Mouse (Mus musculus) hindbrain, embryonic 11.5 days (tissue): ENCODE measurements around the gene Prkca. TPM values are rescaled to one million over a fixed set of nuclear protein-coding genes. Genes with fewer than 3 reads are reported as not detected.

Experiments
- ATAC-seq: fragments of 200-750 bp; cut with Nextera tagmentation; 2 replicates; pipeline ENCODE4 v1.8.0; 2017; ENCODE audit warnings: mild to moderate bottlenecking, moderate TSS enrichment, moderate library complexity; ENCODE audit not compliant: low FRiP score
- DNase-seq: peaks from one replicate; pipeline ENCODE4 v3.0.0-alpha.2; 2015; ENCODE audit warnings: low spot score
- H3K27ac ChIP-seq: fragments of 300-500 bp; sonication (generic); 2 replicates; pipeline ENCODE4 v1.5.1; 2014; ENCODE audit warnings: mild to moderate bottlenecking, low read depth, low read length
- H3K27me3 ChIP-seq: fragments of 300-500 bp; sonication (generic); 2 replicates; pipeline ENCODE4 v1.6.1; 2014; ENCODE audit warnings: mild to moderate bottlenecking, low read length, moderate library complexity, mixed read lengths; ENCODE audit not compliant: control insufficient read depth, insufficient read depth
- H3K36me3 ChIP-seq: fragments of 300-500 bp; sonication (generic); 2 replicates; pipeline ENCODE4 v1.6.1; 2014; ENCODE audit warnings: mild to moderate bottlenecking, low read length, moderate library complexity, mixed read lengths; ENCODE audit not compliant: control insufficient read depth, insufficient read depth
- H3K4me1 ChIP-seq: fragments of 300-500 bp; sonication (generic); replicated peaks from 2 replicates; pipeline ENCODE4 v1.6.1; 2014; ENCODE audit warnings: low read length, mixed read lengths; ENCODE audit not compliant: control insufficient read depth, insufficient read depth
- H3K4me2 ChIP-seq: fragments of 300-500 bp; sonication (generic); replicated peaks from 2 replicates; pipeline ENCODE4 v1.6.1; 2014; ENCODE audit warnings: mild to moderate bottlenecking, low read depth, low read length
- H3K4me3 ChIP-seq: fragments of 300-500 bp; sonication (generic); 2 replicates; pipeline ENCODE4 v1.5.1; 2014; ENCODE audit warnings: low read depth, low read length
- H3K9ac ChIP-seq: fragments of 300-500 bp; sonication (generic); 2 replicates; pipeline ENCODE4 v1.6.1; 2014; ENCODE audit warnings: low read depth, low read length
- H3K9me3 ChIP-seq: fragments of 300-500 bp; sonication (generic); 2 replicates; pipeline ENCODE4 v1.6.1; 2016; ENCODE audit warnings: low read length; ENCODE audit not compliant: control insufficient read depth
- WGBS: fragments of 180-500 bp; shearing (Covaris S2); extraction: QIAGEN DNeasy Blood & Tissue Kit; methylation state at CpG from one replicate; pipeline ENCODE4 v1.1.7; 2014; 5-methylcytosine and 5-hydroxymethylcytosine counted together
- polyA plus RNA-seq: library from polyadenylated mRNA; unstranded; fragments of >200 nt; fragmentation: Nextera tagmentation; extraction: Ambion mirVana; gene quantifications from 2 replicates; pipeline ENCODE4 v1.2.1, GENCODE M21; 2014

Gene Prkca
- polyA plus RNA-seq, 1 experiment from 2014 or later: 4.1 TPM

- Histone ChIP-seq H3K27ac (no peak overlapping the region), H3K27me3 (no peaks in the 10 kb centered on the region), H3K4me3 (no peak overlapping the region), H3K36me3 (no peaks in the 10 kb centered on the region), H3K9ac (no peak overlapping the region), H3K9me3 (no peaks in the 10 kb centered on the region), H3K4me2 (no peak overlapping the region), H3K4me1 (peaks cover 2% of the 10 kb centered on the region)
- whole genome bisulfite sequencing: 65% methylated on average over 13 of the region's 13 CpGs
- ATAC-seq (no peak), DNase-seq (no peak)
These were observed 375.6 kb downstream of the Prkca start for GRCm38 (mm10) chr11:107968147-107968546.

GRCm38 (mm10) chr11:107966229-107966628, 377.5 kb downstream of the Prkca start:
- no peak overlapping the region for H3K27ac ChIP-seq
- WGBS: 88% methylated on average over 4 of the region's 4 CpGs
- no peak for DNase-seq
- no peak overlapping the region for H3K4me2 ChIP-seq
- no peak overlapping the region for H3K9ac ChIP-seq
- ATAC-seq: no peak
- H3K4me1 ChIP-seq: peaks cover 2% of the 10 kb centered on the region
- no peaks in the 10 kb centered on the region for H3K36me3 ChIP-seq
- no peaks in the 10 kb centered on the region for H3K27me3 ChIP-seq
- H3K4me3 ChIP-seq: no peak overlapping the region
- no peaks in the 10 kb centered on the region for H3K9me3 ChIP-seq

- 84% methylated on average over 7 of the region's 7 CpGs for WGBS
- H3K27me3 ChIP-seq: no peaks in the 10 kb centered on the region
- H3K9ac ChIP-seq: no peak overlapping the region
- H3K9me3 ChIP-seq: no peaks in the 10 kb centered on the region
- H3K4me3 ChIP-seq: no peak overlapping the region
- H3K4me1 ChIP-seq: peaks cover 2% of the 10 kb centered on the region
- ATAC-seq: no peak
- H3K4me2 ChIP-seq: no peak overlapping the region
- no peak overlapping the region for H3K27ac ChIP-seq
- H3K36me3 ChIP-seq: no peaks in the 10 kb centered on the region
- no peak for DNase-seq
These were observed 378.3 kb downstream of the Prkca start for GRCm38 (mm10) chr11:107965449-107965848.

GRCm38 (mm10) chr11:107957566-107958350, 386.0 kb downstream of the Prkca start:
- no peak overlapping the region for H3K4me3 ChIP-seq
- DNase-seq: no peak
- no peaks in the 10 kb centered on the region for H3K9me3 ChIP-seq
- H3K36me3 ChIP-seq: no peaks in the 10 kb centered on the region
- no peak overlapping the region for H3K27ac ChIP-seq
- H3K9ac ChIP-seq: no peak overlapping the region
- no peaks in the 10 kb centered on the region for H3K4me1 ChIP-seq
- H3K27me3 ChIP-seq: no peaks in the 10 kb centered on the region
- H3K4me2 ChIP-seq: no peak overlapping the region
- ATAC-seq: no peak
- 82% methylated on average over 13 of the region's 13 CpGs for WGBS

- no peaks in the 10 kb centered on the region for H3K9me3 ChIP-seq
- 87% methylated on average over 10 of the region's 10 CpGs for whole genome bisulfite sequencing
These were observed 388.3 kb downstream of the Prkca start for GRCm38 (mm10) chr11:107955191-107956062.

GRCm38 (mm10) chr11:107951431-107951830, 392.3 kb downstream of the Prkca start:
- Histone ChIP-seq H3K27me3 (no peaks in the 10 kb centered on the region), H3K27ac (no peak overlapping the region), H3K4me3 (no peak overlapping the region), H3K9me3 (no peaks in the 10 kb centered on the region), H3K4me2 (no peak overlapping the region), H3K4me1 (no peaks in the 10 kb centered on the region), H3K36me3 (no peaks in the 10 kb centered on the region), H3K9ac (no peak overlapping the region)
- DNase-seq (no peak), ATAC-seq (no peak)
- WGBS: 91% methylated on average over 11 of the region's 11 CpGs

More at GRCm38 (mm10) chr11:107955191-107956062, 388.3 kb downstream of the Prkca start:
- H3K4me3 ChIP-seq: no peak overlapping the region
- H3K4me2 ChIP-seq: no peak overlapping the region
- no peak for DNase-seq
- no peaks in the 10 kb centered on the region for H3K4me1 ChIP-seq
- H3K27me3 ChIP-seq: no peaks in the 10 kb centered on the region
- H3K36me3 ChIP-seq: no peaks in the 10 kb centered on the region
- no peak overlapping the region for H3K9ac ChIP-seq
- ATAC-seq: no peak
- H3K27ac ChIP-seq: no peak overlapping the region

GRCm38 (mm10) chr11:107950658-107951057, 393.1 kb downstream of the Prkca start:
- Histone ChIP-seq H3K4me2 (no peak overlapping the region), H3K4me1 (no peaks in the 10 kb centered on the region), H3K9ac (no peak overlapping the region), H3K27me3 (no peaks in the 10 kb centered on the region), H3K9me3 (no peaks in the 10 kb centered on the region), H3K27ac (no peak overlapping the region), H3K4me3 (no peak overlapping the region), H3K36me3 (no peaks in the 10 kb centered on the region)
- 98% methylated on average over 4 of the region's 4 CpGs for WGBS
- ATAC-seq (no peak), DNase-seq (no peak)

- no peak overlapping the region for H3K9ac ChIP-seq
- no peaks in the 10 kb centered on the region for H3K27me3 ChIP-seq
- ATAC-seq (no peak), DNase-seq (no peak)
- no peak overlapping the region for H3K4me3 ChIP-seq
- no peaks in the 10 kb centered on the region for H3K4me1 ChIP-seq
- no peak overlapping the region for H3K4me2 ChIP-seq
- no peak overlapping the region for H3K27ac ChIP-seq
- no peaks in the 10 kb centered on the region for H3K36me3 ChIP-seq
- 85% methylated on average over 9 of the region's 9 CpGs for WGBS
- H3K9me3 ChIP-seq: no peaks in the 10 kb centered on the region
These were observed 393.5 kb downstream of the Prkca start for GRCm38 (mm10) chr11:107950211-107950610.
